Mouse (Mus musculus) frontal cortex, postnatal 25 days (tissue): ENCODE data around the gene Mef2d.

Experiments
- DNase-seq, 2 experiments: peaks; one replicate each; pipeline ENCODE4 v3.0.0; 2022; ENCODE audit warnings: low spot score in 2 of 2

Gene Mef2d

GRCm38 (mm10) chr3:88141787-88142523 lies at the start of gene Mef2d:
TSS of gene Mef2d (plus strand) at chr3:88142372.
- DNase-seq, result peak; percentile 85 to 88

GRCm38 (mm10) chr3:88094126-88094525 lies 48.0 kb upstream of the Mef2d start:
- DNase-seq, result no peak

- no peak for DNase-seq
Measured at GRCm38 (mm10) chr3:88097666-88098065, 44.5 kb upstream of the Mef2d start.

GRCm38 (mm10) chr3:88100251-88100650 lies 41.9 kb upstream of the Mef2d start:
- DNase-seq, result no peak

GRCm38 (mm10) chr3:88101736-88102135 lies 40.4 kb upstream of the Mef2d start:
- DNase-seq, result no peak

GRCm38 (mm10) chr3:88102196-88102595 lies 40.0 kb upstream of the Mef2d start:
- DNase-seq, result no peak

- DNase-seq, result no peak
Measured at GRCm38 (mm10) chr3:88102611-88103010, 39.6 kb upstream of the Mef2d start.

- no peak for DNase-seq
Measured at GRCm38 (mm10) chr3:88106126-88106525, 36.0 kb upstream of the Mef2d start.

GRCm38 (mm10) chr3:88109126-88109525 lies 33.0 kb upstream of the Mef2d start:
- no peak for DNase-seq

GRCm38 (mm10) chr3:88114396-88114795 lies 27.8 kb upstream of the Mef2d start:
- DNase-seq, result no peak

- no peak for DNase-seq
Measured at GRCm38 (mm10) chr3:88120117-88120651, 22.0 kb upstream of the Mef2d start.

- DNase-seq, result no peak
Measured at GRCm38 (mm10) chr3:88121164-88122131, 20.7 kb upstream of the Mef2d start.

GRCm38 (mm10) chr3:88125195-88125594 lies 17.0 kb upstream of the Mef2d start:
- no peak for DNase-seq

- no peak for DNase-seq
Measured at GRCm38 (mm10) chr3:88126181-88126580, 16.0 kb upstream of the Mef2d start.

GRCm38 (mm10) chr3:88127636-88128035 lies 14.5 kb upstream of the Mef2d start:
- no peak for DNase-seq

GRCm38 (mm10) chr3:88128056-88128455 lies 14.1 kb upstream of the Mef2d start:
- DNase-seq, result no peak

- DNase-seq, result no peak
Measured at GRCm38 (mm10) chr3:88129006-88129405, 13.2 kb upstream of the Mef2d start.

- DNase-seq, result no peak
Measured at GRCm38 (mm10) chr3:88131071-88131470, 11.1 kb upstream of the Mef2d start.

- DNase-seq, result no peak
Measured at GRCm38 (mm10) chr3:88132492-88132891, 9.7 kb upstream of the Mef2d start.

- DNase-seq, result no peak
Measured at GRCm38 (mm10) chr3:88133187-88133771, 8.9 kb upstream of the Mef2d start.

GRCm38 (mm10) chr3:88136346-88136745 lies 5.8 kb upstream of the Mef2d start:
- no peak for DNase-seq

- no peak for DNase-seq
Measured at GRCm38 (mm10) chr3:88136945-88137494, 5.2 kb upstream of the Mef2d start.
